Mouse (Mus musculus) heart, adult 2 months (tissue): ENCODE measurements around the gene Naa38.
A peak's percentile ranks its signal among the peaks of the same experiment; 100 is the strongest.

Source experiments
- EP300 ChIP-seq: fragments of 200-500 bp; IDR thresholded peaks from 2 replicates; pipeline ENCODE4 v1.6.1; 2011; ENCODE audit warnings: low read depth, low read length, control low read depth; ENCODE audit not compliant: insufficient read depth
- POLR2A ChIP-seq: fragments of 200-500 bp; IDR thresholded peaks from 2 replicates; pipeline ENCODE4 v1.6.1; 2011; ENCODE audit warnings: mild to moderate bottlenecking, low read depth, low read length, control low read depth; ENCODE audit not compliant: insufficient read depth

- no peak for TF ChIP-seq POLR2A
- TF ChIP-seq EP300: 0 out of 2 replicates have a peak, but pooled peaks have one; percentile 20
Observed at GRCm38 (mm10) chr11:69419813-69420553, 24.7 kb downstream of the Naa38 start.
